Mouse (Mus musculus) monocyte, adult 2 months (primary cell): ENCODE measurements around the gene Lrrc17.

ENCODE experiments used
- DNase-seq, 2 experiments: peaks; one replicate each; pipeline ENCODE4 v3.0.0; 2022; ENCODE audit warnings: low spot score in 2 of 2, low read depth in 1 of 2

Gene Lrrc17

GRCm38 (mm10) chr5:21543409-21544201 lies at the start of gene Lrrc17:
TSS of gene Lrrc17 (plus strand) at chr5:21543559.
- no peak for DNase-seq

GRCm38 (mm10) chr5:21494781-21495180 lies 48.6 kb upstream of the Lrrc17 start:
- no peak for DNase-seq

GRCm38 (mm10) chr5:21496321-21496720 lies 47.0 kb upstream of the Lrrc17 start:
- no peak for DNase-seq

- no peak for DNase-seq
These were observed 46.5 kb upstream of the Lrrc17 start for GRCm38 (mm10) chr5:21496881-21497280.

- DNase-seq: no peak
These were observed 44.9 kb upstream of the Lrrc17 start for GRCm38 (mm10) chr5:21498490-21498889.

- DNase-seq: no peak
These were observed 44.4 kb upstream of the Lrrc17 start for GRCm38 (mm10) chr5:21498925-21499324.

- no peak for DNase-seq
These were observed 43.2 kb upstream of the Lrrc17 start for GRCm38 (mm10) chr5:21500133-21500532.

GRCm38 (mm10) chr5:21500941-21501340 lies 42.4 kb upstream of the Lrrc17 start:
- DNase-seq: no peak

- no peak for DNase-seq
These were observed 40.3 kb upstream of the Lrrc17 start for GRCm38 (mm10) chr5:21502936-21503610.

GRCm38 (mm10) chr5:21505159-21505558 lies 38.2 kb upstream of the Lrrc17 start:
- no peak for DNase-seq

- no peak for DNase-seq
These were observed 36.5 kb upstream of the Lrrc17 start for GRCm38 (mm10) chr5:21506887-21507286.

- DNase-seq: no peak
These were observed 33.6 kb upstream of the Lrrc17 start for GRCm38 (mm10) chr5:21509801-21510200.

GRCm38 (mm10) chr5:21513363-21513762 lies 30.0 kb upstream of the Lrrc17 start:
- DNase-seq: no peak

- DNase-seq: peak; percentile 21 to 32
These were observed 25.8 kb upstream of the Lrrc17 start for GRCm38 (mm10) chr5:21517562-21517961.

- no peak for DNase-seq
These were observed 25.2 kb upstream of the Lrrc17 start for GRCm38 (mm10) chr5:21518207-21518606.

GRCm38 (mm10) chr5:21519166-21519565 lies 24.2 kb upstream of the Lrrc17 start:
- DNase-seq: no peak

- no peak for DNase-seq
These were observed 16.4 kb upstream of the Lrrc17 start for GRCm38 (mm10) chr5:21526835-21527485.

GRCm38 (mm10) chr5:21527488-21527911 lies 15.9 kb upstream of the Lrrc17 start:
- no peak for DNase-seq

GRCm38 (mm10) chr5:21528068-21528842 lies 15.1 kb upstream of the Lrrc17 start:
- no peak for DNase-seq

GRCm38 (mm10) chr5:21529110-21529720 lies 14.1 kb upstream of the Lrrc17 start:
- DNase-seq: peak in 1 of 2 experiments; percentile 8

GRCm38 (mm10) chr5:21532126-21532525 lies 11.2 kb upstream of the Lrrc17 start:
- DNase-seq: no peak
